Mouse (Mus musculus) gastrocnemius, adult 18-20 months (tissue): ENCODE data around the gene Dpf2. TPM values are rescaled to one million over a fixed set of nuclear protein-coding genes. Genes with fewer than 3 reads are reported as not detected.
A peak's percentile ranks its signal among the peaks of the same experiment; 100 is the strongest.

Experiments used
- DNase-seq: peaks from one replicate; pipeline ENCODE4 v3.0.0; 2021; ENCODE audit warnings: low spot score
- total RNA-seq, 2 experiments: library from RNA; stranded (reverse); gene quantifications; 2 replicates each; pipeline ENCODE4 v1.2.3; 2021

Gene Dpf2
- total RNA-seq, 2 experiments from 2014 or later = 76.3 to 85.1 TPM

DNA sequence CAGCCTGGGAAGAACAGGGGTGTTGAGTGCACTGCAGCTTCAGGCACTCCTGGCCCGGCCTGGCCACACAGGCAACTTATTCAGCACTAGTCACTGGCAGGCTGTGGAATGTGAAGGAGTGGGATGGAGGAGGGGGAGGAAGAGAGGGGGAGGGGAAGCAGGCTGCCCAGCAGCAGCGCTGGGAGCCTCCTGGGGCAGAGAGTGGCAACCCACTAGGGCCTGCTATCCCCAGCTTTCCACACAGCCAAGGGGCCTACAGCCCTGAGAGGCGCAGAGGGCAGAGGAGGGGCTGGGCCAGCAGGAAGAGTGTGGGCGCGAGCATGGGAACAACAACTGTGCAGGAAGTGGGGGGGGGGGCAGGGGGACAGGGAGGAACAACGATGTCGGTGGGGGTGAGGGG lies 41.5 kb downstream of the Dpf2 start:
- DNase-seq = no peak

DNA sequence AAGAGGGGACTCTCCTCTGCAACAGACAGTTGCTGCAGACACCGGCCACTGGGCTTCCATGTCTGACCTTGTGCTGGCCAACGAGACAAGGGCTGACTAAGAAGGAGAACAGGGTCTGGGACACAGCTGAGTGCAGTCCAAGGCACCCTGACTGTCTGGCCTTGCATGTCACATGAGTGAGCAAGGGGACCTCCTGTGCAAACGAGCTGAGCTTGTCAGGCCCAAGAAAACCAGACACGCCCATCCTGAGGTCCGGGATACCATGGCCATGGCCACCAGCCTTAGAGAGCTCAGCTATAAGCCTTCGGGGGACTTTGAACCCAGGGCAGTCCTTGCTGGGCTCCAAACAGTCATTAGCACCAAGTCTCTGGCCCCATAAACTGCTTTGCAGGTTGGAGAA lies 44.7 kb downstream of the Dpf2 start:
- DNase-seq = no peak

GRCm38 (mm10) chr19:5864710-5865398 lies 48.0 kb downstream of the Dpf2 start:
- DNase-seq = no peak

GRCm38 (mm10) chr19:5863776-5864175 lies 49.0 kb downstream of the Dpf2 start:
- no peak for DNase-seq

DNA sequence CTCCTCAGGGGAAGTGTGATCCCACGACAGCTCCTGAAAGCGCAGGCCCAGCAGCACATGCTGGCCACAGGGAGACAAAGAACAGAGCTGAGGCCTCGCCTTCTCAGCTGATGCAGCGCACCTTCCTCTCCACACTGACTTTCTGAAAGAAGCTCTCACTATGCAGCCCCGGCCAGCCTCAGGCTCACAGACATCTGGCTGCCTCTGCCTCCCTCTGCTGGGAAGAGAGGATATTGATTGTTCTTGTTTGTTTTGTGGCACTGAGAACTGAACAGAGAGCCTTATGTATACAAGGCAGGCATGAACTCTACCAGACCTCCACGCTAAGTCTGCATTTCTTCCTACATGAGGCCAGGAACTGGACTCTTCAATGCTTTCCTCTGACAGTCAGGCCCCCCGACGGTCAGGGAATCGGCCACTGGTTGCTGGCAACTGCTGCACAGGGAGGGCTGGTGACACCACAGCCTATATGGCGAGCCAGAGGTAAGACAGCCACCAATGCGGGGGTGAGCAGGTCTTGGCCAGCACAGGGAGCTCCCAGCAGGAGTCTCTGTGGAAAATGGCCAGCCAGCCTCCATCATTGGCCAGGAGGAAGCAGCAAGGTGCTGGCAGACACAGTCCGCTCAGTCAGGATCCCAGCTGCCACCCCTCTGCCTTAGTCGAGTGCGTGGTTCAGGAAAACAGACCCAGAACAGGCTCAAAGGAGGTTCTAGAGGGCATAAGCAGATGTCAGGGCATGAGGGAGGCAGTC lies 50.3 kb downstream of the Dpf2 start:
- DNase-seq = no peak

DNA sequence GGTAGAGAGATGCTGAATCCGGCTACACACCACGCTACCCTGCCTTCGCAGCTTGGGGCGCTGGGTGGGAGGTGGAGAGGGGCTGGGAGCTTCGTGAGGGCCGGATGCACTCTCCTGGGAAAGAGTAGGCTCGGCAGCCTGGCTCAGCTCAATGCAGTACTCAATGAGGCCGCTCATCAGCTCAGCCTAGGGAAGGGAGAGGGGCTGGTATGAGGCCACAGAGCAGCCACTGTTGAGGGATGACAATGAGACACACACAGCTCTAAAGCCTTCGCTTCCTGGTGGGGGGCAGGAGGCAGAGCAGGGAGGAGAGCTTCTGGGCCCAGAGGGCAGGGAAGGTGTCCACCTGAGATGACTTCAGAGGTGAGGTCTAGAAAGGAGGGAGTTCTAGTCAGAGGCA lies 56.2 kb downstream of the Dpf2 start:
- DNase-seq = no peak

DNA sequence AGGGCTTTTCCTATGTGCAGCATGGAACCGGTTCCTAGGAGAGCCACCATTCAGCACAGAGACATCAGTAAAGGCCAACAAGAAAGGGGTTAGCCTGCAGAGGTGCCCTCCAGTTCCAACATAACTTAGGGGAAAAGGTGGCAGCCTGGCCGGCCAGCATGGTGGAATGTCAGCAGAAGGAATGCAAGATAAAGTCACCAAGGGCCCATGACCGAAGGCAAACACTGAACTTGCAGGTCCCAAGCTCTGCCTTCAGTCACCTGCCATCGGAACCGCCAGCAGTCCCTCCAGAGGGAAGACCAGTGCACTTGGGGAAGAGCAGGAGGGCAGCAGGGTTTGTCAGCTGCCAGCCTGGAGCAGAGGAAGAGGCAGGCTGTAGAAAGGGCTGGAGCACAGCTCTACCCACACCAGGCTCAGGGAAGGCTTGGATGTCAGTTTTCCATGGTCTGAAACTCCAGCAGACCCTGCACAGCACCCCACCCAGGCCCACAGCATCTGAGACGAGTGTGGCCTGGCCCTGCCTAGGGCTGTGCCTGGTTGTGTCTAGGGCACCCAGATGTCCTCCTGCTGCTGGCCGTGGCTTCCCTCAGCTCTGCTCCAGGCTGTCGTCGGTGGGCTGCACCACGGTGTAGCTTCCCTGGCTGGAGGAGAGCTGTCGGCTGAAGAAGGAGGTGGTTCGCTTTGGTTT lies 60.6 kb downstream of the Dpf2 start:
- DNase-seq = peak; percentile 23

DNA sequence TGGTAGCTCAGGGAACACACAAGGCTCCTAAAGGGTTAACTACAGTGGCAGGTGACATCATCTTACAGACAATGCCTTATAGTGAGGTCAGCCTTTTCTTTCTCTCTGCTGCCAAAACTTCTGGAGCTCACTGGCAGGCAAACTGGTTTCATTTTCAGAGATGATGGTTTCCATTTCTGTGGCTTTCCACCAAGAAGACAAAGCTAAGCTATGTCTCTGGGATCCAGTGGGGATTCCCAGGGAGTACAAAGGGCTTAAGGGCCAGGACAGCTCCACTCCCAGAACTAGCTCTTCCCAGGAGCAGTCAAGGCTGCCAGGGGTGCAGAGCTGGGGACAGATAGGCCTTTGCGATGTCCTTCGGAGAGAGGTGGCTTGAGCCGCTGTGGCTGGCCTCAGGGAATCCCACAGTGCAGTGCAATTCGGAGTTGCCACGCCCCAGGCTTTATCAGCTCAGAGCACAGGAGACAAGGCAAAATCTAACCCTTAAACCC lies 61.3 kb downstream of the Dpf2 start:
- peak; percentile 50 for DNase-seq

- peak; percentile 25 for DNase-seq
These were observed 62.0 kb downstream of the Dpf2 start for GRCm38 (mm10) chr19:5850860-5851259.

- peak; percentile 98 for DNase-seq
These were observed 62.8 kb downstream of the Dpf2 start for GRCm38 (mm10) chr19:5849843-5850527.

GRCm38 (mm10) chr19:5848826-5849672 lies 63.8 kb downstream of the Dpf2 start:
- DNase-seq = peak; percentile 78

DNA sequence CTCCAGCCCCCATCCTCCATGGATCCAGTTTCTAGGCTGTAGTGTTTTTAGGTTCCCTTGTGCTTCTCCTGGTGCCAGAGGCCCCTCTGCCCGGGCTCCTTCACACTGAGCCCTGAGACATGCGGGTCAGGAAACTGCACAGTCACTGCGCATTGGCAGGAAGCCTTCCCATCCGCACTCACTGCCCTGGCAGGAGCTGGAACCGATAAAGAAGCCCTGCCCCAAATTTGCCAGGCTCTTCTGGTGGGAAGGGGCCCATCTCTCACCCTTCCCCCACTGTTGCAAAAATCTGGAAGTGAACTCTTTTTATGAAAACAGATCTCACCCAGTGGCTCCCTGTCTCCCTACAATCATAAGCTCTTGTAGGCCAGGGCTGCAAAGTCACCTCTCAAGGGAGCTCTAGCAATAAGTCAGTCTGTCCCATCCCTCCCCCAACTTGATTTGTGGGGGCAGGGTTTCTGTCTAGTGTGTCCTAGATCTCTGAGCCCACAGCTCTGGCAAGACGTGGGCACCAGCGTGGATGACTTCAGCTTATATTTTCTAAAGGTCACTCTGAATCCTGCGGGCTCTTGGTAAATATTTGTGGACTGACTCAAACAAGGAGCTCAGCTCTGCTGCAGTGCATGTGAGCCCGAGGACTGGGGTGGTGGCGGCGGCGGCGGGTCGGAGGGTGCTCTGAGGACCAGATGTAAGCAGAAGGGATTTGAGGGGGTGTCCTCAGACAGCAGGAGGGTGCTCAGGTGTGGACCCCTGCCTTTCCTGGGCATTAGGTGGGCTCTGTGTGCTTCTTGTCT lies 64.6 kb downstream of the Dpf2 start:
- DNase-seq = peak; percentile 89

DNA sequence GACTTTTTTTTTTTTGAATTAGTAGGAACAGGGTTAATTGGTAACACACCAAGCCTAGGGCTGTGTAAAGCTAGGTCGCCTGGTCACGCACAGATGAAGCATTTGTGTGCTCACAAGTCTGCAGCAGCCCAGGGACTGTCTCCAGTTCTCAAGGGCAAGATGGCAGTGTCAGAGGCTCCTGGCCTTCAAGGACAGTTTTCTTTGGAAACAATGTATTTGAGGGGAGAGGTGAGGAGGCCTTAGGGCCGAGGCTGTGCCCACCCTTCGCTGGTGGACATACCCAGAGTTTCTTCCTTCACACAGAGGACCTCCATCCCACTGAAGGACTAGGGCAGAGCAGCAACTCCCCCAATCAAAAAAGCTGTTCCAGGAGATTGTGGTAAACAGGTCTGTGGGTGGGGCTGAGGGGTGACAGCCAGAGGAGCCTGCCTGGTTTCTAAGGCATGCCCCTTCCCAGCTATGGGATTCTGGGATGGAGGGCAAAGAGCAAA lies 65.5 kb downstream of the Dpf2 start:
- peak; percentile 53 for DNase-seq

DNA sequence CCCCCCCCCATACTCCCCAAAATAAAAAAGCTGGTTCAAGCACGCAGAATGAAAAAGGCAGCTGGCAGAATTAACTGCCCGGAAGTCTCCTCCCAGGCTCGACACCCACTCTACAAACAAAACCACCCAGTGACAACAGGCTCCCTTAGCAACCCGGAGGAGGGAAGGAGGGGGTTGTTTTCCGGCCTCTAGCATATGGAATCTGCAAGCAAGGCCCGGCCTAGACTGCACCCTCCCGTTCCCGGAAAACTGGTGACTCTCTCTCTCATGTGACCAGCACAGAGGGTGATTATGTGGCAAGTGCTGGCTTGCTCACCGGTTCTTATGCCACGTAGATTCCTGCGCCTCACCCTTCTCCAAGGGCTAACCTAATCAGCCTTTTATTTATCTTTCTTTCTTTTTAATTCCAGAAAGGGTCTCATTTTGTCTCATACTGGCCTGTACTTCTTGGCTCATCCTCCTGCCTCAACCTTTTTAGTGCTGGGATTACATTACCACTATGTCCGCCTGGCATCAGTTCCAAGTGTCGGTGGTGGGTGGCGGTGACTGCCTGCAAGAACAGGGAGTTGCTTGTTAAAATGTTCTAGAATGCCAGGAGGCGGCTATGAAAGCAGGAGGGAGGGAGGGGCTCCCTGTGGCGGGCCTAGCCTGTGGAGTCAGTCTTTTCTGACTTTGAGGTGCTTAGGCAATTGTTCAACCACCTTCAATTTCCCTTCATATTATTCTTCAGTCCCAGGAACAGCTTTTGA lies 66.1 kb downstream of the Dpf2 start:
- peak; percentile 94 for DNase-seq

Other genes starting within 250 kb of the Dpf2 start
- 1 to 10 TPM; 5.6 to 8.2 TPM for gene Sipa1, start 249.3 kb downstream of the Dpf2 start, total RNA-seq
- 1 to 10 TPM; 8.6 to 9.4 TPM for gene Map3k11, start 224.3 kb downstream of the Dpf2 start, total RNA-seq
- gene Pcnx3, start 224.1 kb downstream of the Dpf2 start, total RNA-seq = 10 to 100 TPM; 12.5 to 13.8 TPM
- not detected for gene Kcnk7, start 208.6 kb downstream of the Dpf2 start, total RNA-seq
- gene Ehbp1l1, start 186.7 kb downstream of the Dpf2 start, total RNA-seq = 100 to 1,000 TPM; 210 to 241 TPM
- 10 to 100 TPM; 20.1 to 21.3 TPM for gene Fam89b, start 183.4 kb downstream of the Dpf2 start, total RNA-seq
- 10 to 100 TPM; 41.4 to 45.4 TPM for gene Ltbp3, start 172.1 kb downstream of the Dpf2 start, total RNA-seq
- 10 to 100 TPM; 70.6 to 74.4 TPM for gene Scyl1, start 141.6 kb downstream of the Dpf2 start, total RNA-seq
- 1 to 10 TPM; 2.9 to 3.2 TPM for gene Frmd8, start 37.7 kb downstream of the Dpf2 start, total RNA-seq
- gene Slc25a45, start 35.2 kb downstream of the Dpf2 start, total RNA-seq = under 1 TPM; 0.59 to 0.90 TPM
- gene Tigd3, start 18.9 kb downstream of the Dpf2 start, total RNA-seq = under 1 TPM; 0.21 TPM
- gene Cdc42ep2, start 11.8 kb upstream of the Dpf2 start, total RNA-seq = 10 to 100 TPM in 1 of 2 experiments, 1 to 10 TPM in 1; 8.9 to 11.2 TPM
- 1 to 10 TPM; 6.2 to 8.7 TPM for gene Pola2, start 51.2 kb upstream of the Dpf2 start, total RNA-seq
- not detected for gene Slc22a20, start 73.1 kb upstream of the Dpf2 start, total RNA-seq
- 10 to 100 TPM; 89.8 to 91.1 TPM for gene Capn1, start 102.9 kb upstream of the Dpf2 start, total RNA-seq
- gene Syvn1, start 133.6 kb upstream of the Dpf2 start, total RNA-seq = 10 to 100 TPM; 18.4 to 20.5 TPM
- gene Mrpl49, start 144.8 kb upstream of the Dpf2 start, total RNA-seq = 10 to 100 TPM; 27.5 to 29.3 TPM
- gene Fau, start 144.8 kb upstream of the Dpf2 start, total RNA-seq = 100 to 1,000 TPM; 425 to 500 TPM
- gene Znhit2, start 148.2 kb upstream of the Dpf2 start, total RNA-seq = 10 to 100 TPM in 1 of 2 experiments, 1 to 10 TPM in 1; 9.5 to 10.2 TPM
- gene Tm7sf2, start 155.4 kb upstream of the Dpf2 start, total RNA-seq = 1 to 10 TPM; 5.9 to 6.2 TPM
- 10 to 100 TPM; 17.5 to 23.8 TPM for gene Vps51, start 164.2 kb upstream of the Dpf2 start, total RNA-seq
- not detected for gene Tmem262, start 167.0 kb upstream of the Dpf2 start, total RNA-seq
- not detected for gene Gm28374, start 169.2 kb upstream of the Dpf2 start, total RNA-seq
- gene Zfpl1, start 171.9 kb upstream of the Dpf2 start, total RNA-seq = 10 to 100 TPM; 13.5 to 14.8 TPM
- not detected for gene Cdca5, start 172.0 kb upstream of the Dpf2 start, total RNA-seq
- gene AC131692.1, start 181.4 kb upstream of the Dpf2 start, total RNA-seq = not detected
- not detected for gene Naaladl1, start 192.8 kb upstream of the Dpf2 start, total RNA-seq
- gene Sac3d1, start 205.6 kb upstream of the Dpf2 start, total RNA-seq = 1 to 10 TPM; 8.6 to 9.7 TPM
- 10 to 100 TPM in 1 of 2 experiments, 1 to 10 TPM in 1; 9.7 to 10.9 TPM for gene Snx15, start 215.3 kb upstream of the Dpf2 start, total RNA-seq
- gene Batf2, start 228.0 kb upstream of the Dpf2 start, total RNA-seq = under 1 TPM; 0.37 to 0.43 TPM
- gene Arl2, start 228.5 kb upstream of the Dpf2 start, total RNA-seq = 10 to 100 TPM; 73.7 to 73.9 TPM